Mouse (Mus musculus): ENCODE results near the gene Rhox4d.
"Not testable (repeated sequence)": the region's sequence is repeated elsewhere in the genome, so short reads cannot be mapped to it uniquely, and the experiment has no call there.

Gene Rhox4d

DNA sequence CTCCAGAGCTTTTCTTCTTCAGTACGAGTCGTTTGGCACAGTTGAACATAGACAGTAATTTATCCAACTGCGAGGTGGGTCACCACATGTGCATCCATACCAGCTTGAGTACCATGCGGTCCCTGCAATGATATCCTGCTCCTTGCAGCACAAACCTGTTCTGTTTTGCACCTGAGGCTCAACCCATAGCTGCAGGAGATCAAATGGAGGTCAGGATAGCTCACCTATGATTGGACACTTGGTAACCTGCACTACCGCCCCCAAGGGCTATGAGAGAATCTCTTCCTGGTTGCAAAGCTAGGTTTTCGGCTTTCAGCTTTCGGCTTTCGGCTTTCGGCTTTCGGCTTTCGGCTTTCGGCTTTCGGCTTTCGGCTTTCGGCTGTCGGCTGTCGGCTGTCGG lies at the start of gene Rhox4d:
Gene Rhox4d (plus strand): TSS at position 301 of the 400 bp plus-strand sequence.
- DNase-seq (ENCODE audit: low read depth, low spot score) = not testable (repeated sequence)

DNA sequence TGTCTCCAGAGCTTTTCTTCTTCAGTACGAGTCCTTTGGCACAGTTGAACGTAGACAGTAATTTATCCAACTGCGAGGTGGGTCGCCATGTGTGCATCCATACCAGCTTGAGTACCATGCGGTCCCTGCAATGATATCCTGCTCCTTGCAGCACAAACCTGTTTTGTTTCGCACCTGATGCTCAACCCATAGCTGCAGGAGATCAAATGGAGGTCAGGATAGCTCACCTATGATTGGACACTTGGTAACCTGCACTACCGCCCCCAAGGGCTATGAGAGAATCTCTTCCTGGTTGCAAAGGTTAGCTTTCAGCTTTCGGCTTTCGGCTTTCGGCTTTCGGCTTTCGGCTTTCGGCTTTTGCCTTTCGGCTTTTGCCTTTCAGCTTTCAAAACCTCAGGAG lies 34.1 kb upstream of the Rhox4d start, which contains the start of gene Rhox4c:
Gene Rhox4c (plus strand): TSS at position 301 of the 400 bp plus-strand sequence.
- not testable (repeated sequence) for DNase-seq (ENCODE audit: low read depth, low spot score)

DNA sequence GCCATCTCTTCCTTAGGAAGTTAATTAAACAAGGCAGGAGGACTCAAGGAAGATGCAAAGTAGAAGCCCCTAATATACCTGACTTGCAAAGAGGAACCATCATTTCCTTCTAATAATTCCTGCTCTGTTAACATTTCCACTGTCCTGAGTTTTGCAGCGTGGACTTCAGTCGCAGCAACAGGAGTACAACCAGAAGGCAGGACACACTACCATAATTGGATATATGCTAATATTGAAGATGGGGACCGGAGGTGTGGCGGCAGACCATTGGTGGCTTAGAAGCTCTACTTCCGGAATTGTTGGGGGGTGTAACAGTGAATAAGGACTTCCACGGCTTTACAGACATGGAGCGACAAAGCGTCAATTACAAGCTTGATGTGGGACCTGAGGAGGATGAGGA lies 16.0 kb downstream of the Rhox4d start, which contains the start of gene Rhox2e:
Gene Rhox2e (plus strand): TSS at position 301 of the 400 bp plus-strand sequence.
- DNase-seq (ENCODE audit: low read depth, low spot score) = not testable (repeated sequence)

DNA sequence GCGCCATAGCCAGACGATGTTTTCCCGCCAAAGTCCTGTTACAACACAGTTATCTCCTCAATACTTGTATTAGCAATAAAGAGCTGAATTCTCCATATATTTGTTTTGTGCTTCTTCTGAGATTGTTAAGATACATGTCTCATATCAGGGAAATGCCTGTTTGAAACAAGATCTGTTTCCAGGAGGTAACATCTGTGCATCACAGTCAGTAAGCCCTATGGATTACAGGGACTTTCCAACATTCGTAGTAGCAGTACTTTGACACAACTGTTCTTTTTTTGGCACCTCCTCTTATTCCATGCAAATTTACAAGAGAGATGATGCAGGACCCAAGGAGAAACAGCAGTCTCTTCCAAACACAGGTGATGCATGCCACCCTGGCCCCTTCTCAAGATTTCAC lies 27.6 kb downstream of the Rhox4d start, which contains the start of gene Rhox3e:
Gene Rhox3e (plus strand): TSS at position 301 of the 400 bp plus-strand sequence.
- DNase-seq (ENCODE audit: low read depth, low spot score) = not testable (repeated sequence)

DNA sequence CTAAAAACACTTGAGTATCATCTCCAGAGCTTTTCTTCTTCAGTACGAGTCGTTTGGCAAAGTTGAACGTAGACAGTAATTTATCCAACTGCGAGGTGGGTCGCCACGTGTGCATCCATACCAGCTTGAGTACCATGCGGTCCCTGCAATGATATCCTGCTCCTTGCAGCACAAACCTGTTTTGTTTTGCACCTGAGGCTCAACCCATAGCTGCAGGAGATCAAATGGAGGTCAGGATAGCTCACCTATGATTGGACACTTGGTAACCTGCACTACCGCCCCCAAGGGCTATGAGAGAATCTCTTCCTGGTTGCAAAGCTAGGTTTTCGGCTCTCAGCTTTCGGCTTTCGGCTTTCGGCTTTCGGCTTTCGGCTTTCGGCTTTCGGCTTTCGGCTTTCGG lies 43.0 kb downstream of the Rhox4d start, which contains the start of gene Rhox4e:
Gene Rhox4e (plus strand): TSS at position 301 of the 400 bp plus-strand sequence.
- not testable (repeated sequence) for DNase-seq (ENCODE audit: low read depth, low spot score)
